Mouse (Mus musculus): Measurements from ENCODE around the gene Plch2. TPM values are rescaled to one million over a fixed set of nuclear protein-coding genes. Genes with fewer than 3 reads are reported as not detected.
A peak's percentile ranks its signal among the peaks of the same experiment; 100 is the strongest.

Gene Plch2
- polyA plus RNA-seq, 1 experiment from 2014 or later, result 9.8 TPM

- WGBS, result 5% methylated on average over 39 of the region's 65 CpGs
- peak overlapping the region; percentile 45 for H3K4me3 ChIP-seq (ENCODE audit: low read depth, low read length)
- no peaks in the 10 kb centered on the region; the same call in 1 of the 2 replicates for H3K4me1 ChIP-seq (ENCODE audit: control insufficient read depth, insufficient read depth, low read length)
- H3K36me3 ChIP-seq (ENCODE audit: control insufficient read depth, insufficient read depth, low read length), result no peaks in the 10 kb centered on the region
- peak overlapping the region; percentile 73 for H3K4me2 ChIP-seq (ENCODE audit: low read depth, low read length)
- H3K27me3 ChIP-seq (replicated peaks; ENCODE audit: control insufficient read depth, insufficient read depth, low read length), result peaks cover 51% of the 10 kb centered on the region
- DNase-seq (ENCODE audit: low spot score) (no peak), ATAC-seq (ENCODE audit: low read depth) (no peak)
- peak overlapping the region; percentile 55; the same call in 1 of the 2 replicates for H3K9ac ChIP-seq (ENCODE audit: low read depth, low read length)
- no peaks in the 10 kb centered on the region for H3K9me3 ChIP-seq (ENCODE audit: control insufficient read depth, low read length)
- H3K27ac ChIP-seq (replicated peaks; ENCODE audit: low read depth, low read length), result no peak overlapping the region
These were observed 13.8 kb downstream of the Plch2 start for GRCm38 (mm10) chr4:155042606-155043288.

- no peak for ATAC-seq (ENCODE audit: low read depth)
- WGBS, result 55% methylated on average over 6 of the region's 6 CpGs
- Histone ChIP-seq H3K9me3 (ENCODE audit: control insufficient read depth, low read length) (no peaks in the 10 kb centered on the region), H3K4me1 (ENCODE audit: control insufficient read depth, insufficient read depth, low read length) (no peaks in the 10 kb centered on the region; the same call in 1 of the 2 replicates), H3K27me3 (replicated peaks; ENCODE audit: control insufficient read depth, insufficient read depth, low read length) (peaks cover 51% of the 10 kb centered on the region), H3K27ac (replicated peaks; ENCODE audit: low read depth, low read length) (no peak overlapping the region), H3K4me3 (ENCODE audit: low read depth, low read length) (no peak overlapping the region), H3K9ac (ENCODE audit: low read depth, low read length) (no peak overlapping the region), H3K4me2 (ENCODE audit: low read depth, low read length) (no peak overlapping the region), H3K36me3 (ENCODE audit: control insufficient read depth, insufficient read depth, low read length) (no peaks in the 10 kb centered on the region)
- no peak for DNase-seq (ENCODE audit: low spot score)
These were observed 15.9 kb downstream of the Plch2 start for GRCm38 (mm10) chr4:155040696-155041095.

GRCm38 (mm10) chr4:155040197-155040596, 16.4 kb downstream of the Plch2 start:
- H3K4me2 ChIP-seq (ENCODE audit: low read depth, low read length), result no peak overlapping the region
- DNase-seq (ENCODE audit: low spot score) (no peak), ATAC-seq (ENCODE audit: low read depth) (no peak)
- 37% methylated on average over 9 of the region's 9 CpGs for WGBS
- H3K36me3 ChIP-seq (ENCODE audit: control insufficient read depth, insufficient read depth, low read length), result no peaks in the 10 kb centered on the region
- H3K27me3 ChIP-seq (replicated peaks; ENCODE audit: control insufficient read depth, insufficient read depth, low read length), result peaks cover 51% of the 10 kb centered on the region
- no peak overlapping the region for H3K27ac ChIP-seq (replicated peaks; ENCODE audit: low read depth, low read length)
- H3K9ac ChIP-seq (ENCODE audit: low read depth, low read length), result no peak overlapping the region
- H3K9me3 ChIP-seq (ENCODE audit: control insufficient read depth, low read length), result no peaks in the 10 kb centered on the region
- no peak overlapping the region for H3K4me3 ChIP-seq (ENCODE audit: low read depth, low read length)
- no peaks in the 10 kb centered on the region; the same call in 1 of the 2 replicates for H3K4me1 ChIP-seq (ENCODE audit: control insufficient read depth, insufficient read depth, low read length)

- no peaks in the 10 kb centered on the region for H3K36me3 ChIP-seq (ENCODE audit: control insufficient read depth, insufficient read depth, low read length)
- 62% methylated on average over 13 of the region's 13 CpGs for WGBS
These were observed 21.8 kb downstream of the Plch2 start for GRCm38 (mm10) chr4:155034787-155035186.

GRCm38 (mm10) chr4:155034202-155034601, 22.4 kb downstream of the Plch2 start:
- Histone ChIP-seq H3K36me3 (ENCODE audit: control insufficient read depth, insufficient read depth, low read length) (no peaks in the 10 kb centered on the region), H3K9me3 (ENCODE audit: control insufficient read depth, low read length) (no peaks in the 10 kb centered on the region), H3K9ac (ENCODE audit: low read depth, low read length) (no peak overlapping the region), H3K4me3 (ENCODE audit: low read depth, low read length) (no peak overlapping the region), H3K4me2 (ENCODE audit: low read depth, low read length) (no peak overlapping the region), H3K27ac (replicated peaks; ENCODE audit: low read depth, low read length) (no peak overlapping the region), H3K4me1 (ENCODE audit: control insufficient read depth, insufficient read depth, low read length) (no peaks in the 10 kb centered on the region), H3K27me3 (replicated peaks; ENCODE audit: control insufficient read depth, insufficient read depth, low read length) (0 out of 2 replicates have a peak, but pooled peaks cover 5% of the 10 kb centered on the region)
- DNase-seq (ENCODE audit: low spot score) (no peak), ATAC-seq (ENCODE audit: low read depth) (no peak)
- 33% methylated on average over 7 of the region's 7 CpGs for WGBS

More at GRCm38 (mm10) chr4:155034787-155035186, 21.8 kb downstream of the Plch2 start:
- H3K4me3 ChIP-seq (ENCODE audit: low read depth, low read length), result no peak overlapping the region
- no peaks in the 10 kb centered on the region for H3K9me3 ChIP-seq (ENCODE audit: control insufficient read depth, low read length)
- H3K4me2 ChIP-seq (ENCODE audit: low read depth, low read length), result no peak overlapping the region
- no peak overlapping the region for H3K9ac ChIP-seq (ENCODE audit: low read depth, low read length)
- DNase-seq (ENCODE audit: low spot score) (no peak), ATAC-seq (ENCODE audit: low read depth) (no peak)
- 0 out of 2 replicates have a peak, but pooled peaks cover 5% of the 10 kb centered on the region for H3K27me3 ChIP-seq (replicated peaks; ENCODE audit: control insufficient read depth, insufficient read depth, low read length)
- no peak overlapping the region for H3K27ac ChIP-seq (replicated peaks; ENCODE audit: low read depth, low read length)
- H3K4me1 ChIP-seq (ENCODE audit: control insufficient read depth, insufficient read depth, low read length), result no peaks in the 10 kb centered on the region

GRCm38 (mm10) chr4:155033115-155033514, 23.5 kb downstream of the Plch2 start:
- no peaks in the 10 kb centered on the region for H3K36me3 ChIP-seq (ENCODE audit: control insufficient read depth, insufficient read depth, low read length)
- H3K4me3 ChIP-seq (ENCODE audit: low read depth, low read length), result no peak overlapping the region
- no peak overlapping the region for H3K27ac ChIP-seq (replicated peaks; ENCODE audit: low read depth, low read length)
- H3K9ac ChIP-seq (ENCODE audit: low read depth, low read length), result no peak overlapping the region
- no peaks in the 10 kb centered on the region for H3K9me3 ChIP-seq (ENCODE audit: control insufficient read depth, low read length)
- ATAC-seq (ENCODE audit: low read depth), result no peak
- WGBS, result 35% methylated on average over 6 of the region's 6 CpGs
- H3K4me1 ChIP-seq (ENCODE audit: control insufficient read depth, insufficient read depth, low read length), result no peaks in the 10 kb centered on the region
- H3K4me2 ChIP-seq (ENCODE audit: low read depth, low read length), result no peak overlapping the region
- DNase-seq (ENCODE audit: low spot score), result no peak
- H3K27me3 ChIP-seq (replicated peaks; ENCODE audit: control insufficient read depth, insufficient read depth, low read length), result 0 out of 2 replicates have a peak, but pooled peaks cover 5% of the 10 kb centered on the region

- Histone ChIP-seq H3K4me1 (ENCODE audit: control insufficient read depth, insufficient read depth, low read length) (peaks cover 3% of the 10 kb centered on the region; the same call in 1 of the 2 replicates), H3K27ac (replicated peaks; ENCODE audit: low read depth, low read length) (no peak overlapping the region), H3K27me3 (replicated peaks; ENCODE audit: control insufficient read depth, insufficient read depth, low read length) (no peaks in the 10 kb centered on the region), H3K36me3 (ENCODE audit: control insufficient read depth, insufficient read depth, low read length) (no peaks in the 10 kb centered on the region), H3K4me3 (ENCODE audit: low read depth, low read length) (no peak overlapping the region), H3K9ac (ENCODE audit: low read depth, low read length) (no peak overlapping the region), H3K4me2 (ENCODE audit: low read depth, low read length) (no peak overlapping the region), H3K9me3 (ENCODE audit: control insufficient read depth, low read length) (no peaks in the 10 kb centered on the region)
- no peak for DNase-seq (ENCODE audit: low spot score)
- no peak for ATAC-seq (ENCODE audit: low read depth)
- 74% methylated on average over 11 of the region's 11 CpGs for WGBS
These were observed 32.2 kb downstream of the Plch2 start for GRCm38 (mm10) chr4:155024170-155025010.

- no peaks in the 10 kb centered on the region for H3K27me3 ChIP-seq (replicated peaks; ENCODE audit: control insufficient read depth, insufficient read depth, low read length)
- H3K4me3 ChIP-seq (ENCODE audit: low read depth, low read length), result no peak overlapping the region
- H3K9ac ChIP-seq (ENCODE audit: low read depth, low read length), result no peak overlapping the region
- peaks cover 10% of the 10 kb centered on the region; the same call in 1 of the 2 replicates for H3K4me1 ChIP-seq (ENCODE audit: control insufficient read depth, insufficient read depth, low read length)
- no peak overlapping the region for H3K27ac ChIP-seq (replicated peaks; ENCODE audit: low read depth, low read length)
- no peak overlapping the region for H3K4me2 ChIP-seq (ENCODE audit: low read depth, low read length)
- H3K9me3 ChIP-seq (ENCODE audit: control insufficient read depth, low read length), result no peaks in the 10 kb centered on the region
- ATAC-seq (ENCODE audit: low read depth) (no peak), DNase-seq (ENCODE audit: low spot score) (no peak)
- WGBS, result 73% methylated on average over 7 of the region's 7 CpGs
- no peaks in the 10 kb centered on the region for H3K36me3 ChIP-seq (ENCODE audit: control insufficient read depth, insufficient read depth, low read length)
These were observed 34.2 kb downstream of the Plch2 start for GRCm38 (mm10) chr4:155022228-155022855.

Data from embryonic facial prominence, embryonic 14.5 days (tissue).